Mouse (Mus musculus): ENCODE data around the gene Gsta3. TPM values are rescaled to one million over a fixed set of nuclear protein-coding genes. Genes with fewer than 3 reads are reported as not detected.

Gsta3 gene
- total RNA-seq, 2 experiments from 2014 or later = 1.2 to 1.8 TPM

- DNase-seq = no peak
These were observed 63.8 kb downstream of the Gsta3 start for GRCm38 (mm10) chr1:21304174-21304573.

DNA sequence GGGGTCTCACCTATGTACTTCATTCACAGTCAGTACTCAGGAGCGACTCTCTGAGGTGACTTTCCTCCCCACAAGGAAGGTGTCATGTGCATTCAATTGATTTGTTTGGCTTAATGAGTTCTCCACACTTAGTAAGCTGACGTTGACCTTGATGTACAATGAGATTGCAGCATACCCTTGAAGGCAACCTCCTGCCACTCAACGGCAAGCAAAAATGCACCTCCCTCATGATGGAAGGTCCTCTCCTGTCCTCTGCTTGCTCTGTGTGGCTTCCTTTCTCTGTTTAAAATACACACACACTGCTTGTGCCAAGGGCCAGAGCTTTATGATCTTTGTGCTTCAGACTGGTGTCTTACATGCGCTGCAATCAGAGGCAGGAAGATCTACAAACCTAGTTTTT is 64.3 kb downstream of the Gsta3 start:
- no peak for DNase-seq

- DNase-seq = no peak
These were observed 65.1 kb downstream of the Gsta3 start for GRCm38 (mm10) chr1:21305443-21305842.

DNA sequence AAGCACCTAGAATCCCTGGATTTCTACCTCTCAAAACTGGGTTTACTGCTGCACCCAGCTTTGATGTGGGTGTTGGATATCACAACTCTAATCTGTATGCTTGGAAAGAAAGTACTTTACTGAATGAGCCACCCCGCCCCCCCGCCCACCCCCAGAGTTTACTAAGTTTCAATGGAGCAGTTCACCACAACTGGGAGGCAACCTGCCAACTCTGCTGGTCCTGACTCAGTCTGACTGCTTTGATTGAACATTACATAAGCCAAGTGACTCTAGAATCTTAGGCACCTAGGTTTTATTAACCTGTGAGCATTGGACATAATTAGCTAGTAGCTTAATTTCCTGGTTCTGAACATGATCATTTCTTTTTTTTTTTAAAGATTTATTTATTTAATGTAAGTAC is 73.9 kb downstream of the Gsta3 start:
- no peak for DNase-seq

Other genes with a start within 250 kb of the Gsta3 start
- gene Tram2, start 161.4 kb upstream of the Gsta3 start, total RNA-seq (2021) = 1 to 10 TPM in 1 of 2 experiments, under 1 TPM in 1; 0.94 to 1.2 TPM
- gene Tmem14a, start 22.0 kb upstream of the Gsta3 start, total RNA-seq (2021) = 10 to 100 TPM; 24.7 to 30.7 TPM
- gene Khdc1a, start 109.1 kb downstream of the Gsta3 start, total RNA-seq (2021) = not detected
- gene Khdc1c, start 127.7 kb downstream of the Gsta3 start, total RNA-seq (2021) = not detected
- not detected for gene Khdc1b, start 143.0 kb downstream of the Gsta3 start, total RNA-seq (2021)